Mouse (Mus musculus) lung, postnatal 36 days (tissue): Measurements from ENCODE around the gene Ift46.

ENCODE experiments used
- DNase-seq: peaks from one replicate; pipeline ENCODE4 v3.0.0; 2022; ENCODE audit warnings: mixed read lengths

The Ift46 gene

DNA sequence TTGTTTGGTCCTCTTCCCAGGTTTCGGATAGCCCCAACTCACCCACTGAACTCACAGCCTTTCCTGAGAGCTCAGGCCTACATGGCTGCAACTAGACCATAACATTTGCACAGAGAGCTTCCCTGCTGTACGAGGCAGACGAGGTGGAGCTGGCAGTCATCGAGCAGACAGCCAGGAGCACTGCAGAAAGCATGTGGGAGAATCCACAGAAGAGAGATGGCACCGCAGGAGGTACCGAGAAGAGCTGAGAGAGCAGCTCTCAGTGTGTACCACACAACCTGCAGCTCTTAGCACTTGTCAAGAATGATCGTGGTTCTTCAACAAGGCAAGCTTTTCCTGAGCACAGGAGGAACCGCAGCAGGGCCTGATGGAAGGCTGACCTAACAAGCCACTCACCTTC lies 46.5 kb downstream of the Ift46 start:
- no peak for DNase-seq

DNA sequence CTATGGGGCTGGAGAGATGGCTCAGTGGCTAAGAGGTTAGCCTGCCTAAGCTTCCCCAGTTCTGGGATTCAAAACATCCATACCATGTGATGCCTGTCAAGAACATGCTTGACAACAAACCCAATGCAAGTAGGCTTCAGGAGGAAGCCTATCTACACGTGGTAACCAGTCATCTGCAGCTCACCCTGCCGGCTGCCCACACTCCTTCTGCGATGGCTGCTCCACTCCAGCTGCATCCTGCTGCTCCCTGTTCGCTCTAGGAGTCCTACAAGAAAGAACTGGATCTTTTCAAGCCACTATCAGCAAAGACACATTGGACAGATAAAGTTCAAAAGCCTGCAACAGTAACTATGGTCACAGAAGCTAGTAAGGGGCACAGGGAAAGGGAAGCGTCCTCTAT lies 49.8 kb downstream of the Ift46 start:
- no peak for DNase-seq

DNA sequence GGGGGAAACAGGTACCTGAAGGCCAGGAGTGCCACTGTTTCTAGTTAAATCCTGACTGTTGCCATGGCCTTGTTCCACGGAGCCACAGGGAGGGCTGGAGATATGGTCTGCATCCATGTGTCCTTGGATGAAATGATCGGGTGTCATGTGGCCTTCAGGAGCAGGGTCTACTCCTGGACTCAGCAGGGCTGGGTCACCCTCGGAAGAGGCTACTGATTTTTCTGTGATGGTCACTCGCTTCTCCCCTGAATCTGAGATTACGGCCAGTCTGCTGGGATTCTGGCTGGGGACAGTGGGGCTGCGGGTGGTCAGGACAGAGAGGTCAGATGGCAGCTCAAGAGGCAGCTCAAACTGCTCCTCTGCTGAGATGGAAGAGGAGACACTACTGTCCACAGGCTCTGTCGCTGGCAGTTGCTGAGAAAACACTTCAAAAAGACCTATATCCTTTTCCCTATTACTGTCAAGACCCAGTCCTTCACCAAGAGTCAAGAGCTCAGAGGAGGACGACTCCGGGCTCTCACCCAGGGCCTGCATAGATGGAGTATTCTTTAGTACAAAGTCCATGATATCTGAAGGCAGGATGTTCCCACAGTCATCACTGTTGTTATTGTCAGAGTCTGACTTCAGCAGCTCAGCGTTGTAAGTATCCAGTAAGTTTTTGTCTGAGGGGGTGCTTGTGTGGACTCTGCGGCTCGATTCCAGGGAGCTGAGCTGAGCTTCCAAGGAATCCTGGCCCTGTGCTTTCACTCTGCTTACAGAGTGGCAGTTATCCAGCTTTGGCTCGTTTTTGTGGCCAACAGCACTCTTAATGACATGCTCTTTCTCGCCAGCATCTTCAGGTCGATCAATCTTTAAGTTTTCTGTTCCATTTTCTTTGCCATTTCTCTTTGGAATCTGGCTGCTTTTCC lies 52.5 kb downstream of the Ift46 start:
- no peak for DNase-seq

DNA sequence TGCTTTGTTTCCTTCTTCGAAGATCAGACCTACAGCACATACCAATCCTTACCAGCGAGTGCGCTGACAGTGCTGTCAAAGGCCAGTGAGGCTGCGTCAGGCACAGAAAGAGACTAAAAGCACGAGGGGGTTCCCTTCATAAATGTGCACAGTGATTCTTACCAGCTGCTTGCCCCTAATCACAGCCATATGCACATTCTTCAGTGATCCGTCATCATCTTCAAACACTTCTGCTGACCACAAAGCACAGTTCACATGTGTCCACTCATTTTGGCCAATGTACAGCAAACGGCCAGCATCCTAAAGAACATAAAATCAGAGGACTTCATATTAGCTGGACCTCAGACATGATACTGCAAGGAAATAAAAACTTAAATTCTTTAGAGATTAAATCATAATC lies 59.0 kb downstream of the Ift46 start:
- no peak for DNase-seq

DNA sequence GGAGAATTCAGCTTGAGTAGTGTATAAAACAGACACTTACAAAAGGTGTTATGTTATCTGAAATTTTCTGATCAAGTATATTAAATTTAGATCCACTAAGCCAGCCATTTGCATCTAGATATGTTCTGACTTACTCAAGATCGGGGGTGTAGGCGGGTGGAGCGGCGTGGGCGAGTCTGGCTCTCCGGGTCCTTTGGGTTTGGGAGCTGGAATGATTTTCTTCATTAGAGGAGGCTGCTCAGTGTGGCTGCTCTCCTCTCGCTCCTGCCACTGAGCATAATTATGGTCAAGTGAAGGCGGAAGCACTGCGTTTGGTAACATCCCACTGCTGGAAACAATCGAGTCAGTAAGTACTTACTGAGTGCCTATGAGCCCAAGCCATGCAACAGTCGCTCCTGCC lies 61.2 kb downstream of the Ift46 start:
- DNase-seq, result no peak

DNA sequence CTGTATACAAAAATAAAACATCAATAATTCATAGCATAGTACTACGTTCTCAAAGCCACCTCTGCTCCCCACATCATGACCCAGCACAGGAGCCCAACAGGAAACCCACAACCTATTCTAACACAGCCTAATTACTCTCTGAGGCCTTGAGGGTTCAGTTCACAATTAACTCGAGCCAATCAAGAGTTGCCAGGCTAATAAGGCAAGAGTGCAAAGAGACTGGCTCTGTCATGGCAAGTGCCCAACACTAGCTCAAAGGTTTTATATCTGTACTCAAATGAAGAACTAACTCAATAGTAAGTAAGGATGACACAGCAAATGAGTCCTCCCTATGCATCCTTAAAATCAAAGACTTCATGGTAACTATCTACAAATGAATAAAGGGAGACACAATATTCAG lies 62.8 kb downstream of the Ift46 start:
- DNase-seq, result no peak

DNA sequence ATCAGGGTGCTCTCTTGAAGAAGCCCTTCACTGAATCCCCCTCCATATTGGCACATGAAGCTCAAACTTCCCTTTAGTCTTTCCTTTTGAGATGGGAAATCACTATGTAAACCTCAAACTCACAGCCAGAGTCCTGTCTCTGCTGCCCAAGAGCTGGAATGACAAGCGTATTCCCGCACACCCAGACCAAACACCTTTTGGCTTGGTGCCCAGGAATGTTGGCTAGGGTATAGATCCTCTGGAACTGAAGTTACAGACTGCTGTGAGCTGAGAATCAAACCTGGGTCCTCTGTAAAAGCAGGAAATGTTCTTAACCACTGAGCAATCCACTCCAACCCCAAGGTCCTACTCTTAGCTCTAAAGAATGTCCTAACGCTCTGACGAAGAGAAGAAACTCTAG lies 64.6 kb downstream of the Ift46 start:
- peak; percentile 56 for DNase-seq

DNA sequence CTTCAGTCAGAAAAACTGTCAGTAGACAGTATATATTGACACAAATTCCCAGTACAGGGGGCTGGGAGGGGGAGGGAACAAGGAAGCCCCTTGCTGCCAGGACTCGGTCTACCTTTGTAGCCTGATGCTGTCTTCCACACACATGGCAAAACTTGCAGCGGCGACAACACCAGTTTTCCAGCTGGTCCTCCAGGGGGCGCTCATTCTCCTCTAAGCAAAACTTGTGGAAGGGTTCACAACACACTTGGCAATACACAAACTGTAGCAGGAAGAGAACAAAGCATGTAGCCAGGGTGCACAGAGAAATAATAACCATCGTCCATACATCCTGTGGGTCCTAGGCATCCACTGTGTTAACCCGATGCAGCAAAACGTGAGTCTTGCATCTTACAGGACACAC lies 68.7 kb downstream of the Ift46 start:
- peak; percentile 76 for DNase-seq

DNA sequence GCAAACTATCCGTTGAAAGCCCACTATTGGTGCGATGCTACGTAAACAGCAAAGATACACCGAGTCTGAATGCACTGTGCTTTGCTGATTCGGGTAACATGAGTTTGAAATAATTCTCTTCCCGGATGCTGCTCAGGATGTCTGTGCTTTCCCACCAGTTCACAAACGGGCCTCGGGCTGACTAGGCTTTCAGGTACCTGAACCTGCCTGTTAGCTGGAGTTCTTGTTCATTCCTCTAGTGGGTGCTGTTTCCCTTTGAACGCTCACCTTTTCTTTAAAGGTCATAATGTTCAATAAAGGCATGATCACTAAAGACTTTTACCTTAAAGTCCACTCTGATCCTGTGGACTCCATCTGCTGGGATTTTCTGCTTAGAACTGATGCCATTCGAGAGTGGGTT lies 73.5 kb downstream of the Ift46 start:
- DNase-seq, result peak; percentile 57
